Mouse (Mus musculus): ENCODE data around the gene Kirrel3. TPM values are rescaled to one million over a fixed set of nuclear protein-coding genes. Genes with fewer than 3 reads are reported as not detected.
A peak's percentile ranks its signal among the peaks of the same experiment; 100 is the strongest.

The Kirrel3 gene
- polyA plus RNA-seq, 1 experiment from 2014 or later = 1.3 TPM

- H3K9me3 ChIP-seq (replicated peaks) = no peaks in the 10 kb centered on the region
- H3K4me3 ChIP-seq = no peak overlapping the region
- peaks cover 2% of the 10 kb centered on the region; the same call in 1 of the 2 replicates for H3K4me1 ChIP-seq (replicated peaks)
- H3K36me3 ChIP-seq = no peaks in the 10 kb centered on the region
- H3K27ac ChIP-seq (ENCODE audit: poor library complexity, severe bottlenecking) = no peak overlapping the region
- peaks cover 9% of the 10 kb centered on the region; the same call in 1 of the 2 replicates for H3K27me3 ChIP-seq (replicated peaks)
- H3K9ac ChIP-seq = no peak overlapping the region
- no peak for ATAC-seq (ENCODE audit: insufficient number of reproducible peaks, low FRiP score)
- no peak overlapping the region for H3K4me2 ChIP-seq
Observed at GRCm38 (mm10) chr9:34947717-34948116, 462.0 kb downstream of the Kirrel3 start.

GRCm38 (mm10) chr9:34953420-34953819 lies 467.7 kb downstream of the Kirrel3 start:
- peak; percentile 60; the same call in 1 of the 2 replicates for ATAC-seq (ENCODE audit: insufficient number of reproducible peaks, low FRiP score)
- no peaks in the 10 kb centered on the region for H3K9me3 ChIP-seq (replicated peaks)

GRCm38 (mm10) chr9:34954212-34954611 lies 468.5 kb downstream of the Kirrel3 start:
- Histone ChIP-seq H3K9ac (no peak overlapping the region), H3K36me3 (no peaks in the 10 kb centered on the region), H3K27ac (ENCODE audit: poor library complexity, severe bottlenecking) (no peak overlapping the region), H3K27me3 (replicated peaks) (no peaks in the 10 kb centered on the region), H3K4me2 (no peak overlapping the region), H3K9me3 (replicated peaks) (no peaks in the 10 kb centered on the region), H3K4me1 (replicated peaks) (peaks cover 14% of the 10 kb centered on the region), H3K4me3 (no peak overlapping the region)
- no peak for ATAC-seq (ENCODE audit: insufficient number of reproducible peaks, low FRiP score)
- WGBS = 63% methylated on average over 5 of the region's 5 CpGs

More at GRCm38 (mm10) chr9:34953420-34953819, 467.7 kb downstream of the Kirrel3 start:
- H3K36me3 ChIP-seq = no peaks in the 10 kb centered on the region
- peak overlapping the region; percentile 40; the same call in 1 of the 2 replicates for H3K4me2 ChIP-seq
- H3K4me1 ChIP-seq (replicated peaks) = peaks cover 14% of the 10 kb centered on the region
- peak overlapping the region; percentile 46; the same call in 1 of the 2 replicates for H3K27ac ChIP-seq (ENCODE audit: poor library complexity, severe bottlenecking)
- WGBS = 35% methylated on average over 11 of the region's 11 CpGs
- H3K9ac ChIP-seq = no peak overlapping the region
- no peaks in the 10 kb centered on the region for H3K27me3 ChIP-seq (replicated peaks)
- H3K4me3 ChIP-seq = no peak overlapping the region

GRCm38 (mm10) chr9:34956512-34956911 lies 470.8 kb downstream of the Kirrel3 start:
- H3K4me2 ChIP-seq = no peak overlapping the region
- no peaks in the 10 kb centered on the region for H3K36me3 ChIP-seq
- H3K4me1 ChIP-seq (replicated peaks) = peaks cover 14% of the 10 kb centered on the region
- WGBS = 72% methylated on average over 3 of the region's 3 CpGs
- no peak for ATAC-seq (ENCODE audit: insufficient number of reproducible peaks, low FRiP score)
- no peaks in the 10 kb centered on the region for H3K9me3 ChIP-seq (replicated peaks)
- 0 out of 2 replicates have a peak, but pooled peaks cover 5% of the 10 kb centered on the region for H3K27me3 ChIP-seq (replicated peaks)
- H3K4me3 ChIP-seq = no peak overlapping the region
- H3K27ac ChIP-seq (ENCODE audit: poor library complexity, severe bottlenecking) = no peak overlapping the region
- H3K9ac ChIP-seq = no peak overlapping the region

- 76% methylated on average over 6 of the region's 6 CpGs for WGBS
- H3K9ac ChIP-seq = no peak overlapping the region
- H3K4me3 ChIP-seq = no peak overlapping the region
- no peaks in the 10 kb centered on the region for H3K36me3 ChIP-seq
- H3K9me3 ChIP-seq (replicated peaks) = no peaks in the 10 kb centered on the region
- 0 out of 2 replicates have a peak, but pooled peaks cover 5% of the 10 kb centered on the region for H3K27me3 ChIP-seq (replicated peaks)
- peaks cover 13% of the 10 kb centered on the region for H3K4me1 ChIP-seq (replicated peaks)
- H3K27ac ChIP-seq (ENCODE audit: poor library complexity, severe bottlenecking) = no peak overlapping the region
- H3K4me2 ChIP-seq = no peak overlapping the region
- ATAC-seq (ENCODE audit: insufficient number of reproducible peaks, low FRiP score) = no peak
Observed at GRCm38 (mm10) chr9:34957691-34958090, 472.0 kb downstream of the Kirrel3 start.

- Histone ChIP-seq H3K4me1 (replicated peaks) (peaks cover 7% of the 10 kb centered on the region), H3K4me3 (no peak overlapping the region), H3K9ac (no peak overlapping the region), H3K4me2 (no peak overlapping the region), H3K36me3 (no peaks in the 10 kb centered on the region), H3K9me3 (replicated peaks) (no peaks in the 10 kb centered on the region), H3K27ac (ENCODE audit: poor library complexity, severe bottlenecking) (no peak overlapping the region), H3K27me3 (replicated peaks) (0 out of 2 replicates have a peak, but pooled peaks cover 5% of the 10 kb centered on the region)
- WGBS = 75% methylated on average over 5 of the region's 5 CpGs
- ATAC-seq (ENCODE audit: insufficient number of reproducible peaks, low FRiP score) = no peak
Observed at GRCm38 (mm10) chr9:34958183-34958830, 472.6 kb downstream of the Kirrel3 start.

GRCm38 (mm10) chr9:34960736-34961135 lies 475.0 kb downstream of the Kirrel3 start:
- H3K4me1 ChIP-seq (replicated peaks) = no peaks in the 10 kb centered on the region
- WGBS = 57% methylated on average over 12 of the region's 12 CpGs
- H3K4me3 ChIP-seq = no peak overlapping the region
- no peak for ATAC-seq (ENCODE audit: insufficient number of reproducible peaks, low FRiP score)
- no peak overlapping the region for H3K4me2 ChIP-seq
- no peak overlapping the region for H3K27ac ChIP-seq (ENCODE audit: poor library complexity, severe bottlenecking)
- 0 out of 2 replicates have a peak, but pooled peaks cover 5% of the 10 kb centered on the region for H3K27me3 ChIP-seq (replicated peaks)
- H3K36me3 ChIP-seq = no peaks in the 10 kb centered on the region
- no peaks in the 10 kb centered on the region for H3K9me3 ChIP-seq (replicated peaks)
- H3K9ac ChIP-seq = no peak overlapping the region

- Histone ChIP-seq H3K9me3 (replicated peaks) (no peaks in the 10 kb centered on the region), H3K4me3 (no peak overlapping the region), H3K4me1 (replicated peaks) (no peaks in the 10 kb centered on the region), H3K9ac (no peak overlapping the region), H3K36me3 (no peaks in the 10 kb centered on the region), H3K4me2 (no peak overlapping the region), H3K27ac (ENCODE audit: poor library complexity, severe bottlenecking) (no peak overlapping the region), H3K27me3 (replicated peaks) (0 out of 2 replicates have a peak, but pooled peaks cover 5% of the 10 kb centered on the region)
- WGBS = 71% methylated on average over 14 of the region's 14 CpGs
- no peak for ATAC-seq (ENCODE audit: insufficient number of reproducible peaks, low FRiP score)
Observed at GRCm38 (mm10) chr9:34961171-34961570, 475.5 kb downstream of the Kirrel3 start.

GRCm38 (mm10) chr9:34962251-34962650 lies 476.6 kb downstream of the Kirrel3 start:
- H3K36me3 ChIP-seq = no peaks in the 10 kb centered on the region
- no peak overlapping the region for H3K9ac ChIP-seq
- H3K9me3 ChIP-seq (replicated peaks) = no peaks in the 10 kb centered on the region
- H3K4me2 ChIP-seq = no peak overlapping the region
- H3K4me3 ChIP-seq = no peak overlapping the region
- no peak for ATAC-seq (ENCODE audit: insufficient number of reproducible peaks, low FRiP score)
- H3K27me3 ChIP-seq (replicated peaks) = 0 out of 2 replicates have a peak, but pooled peaks cover 5% of the 10 kb centered on the region
- WGBS = 84% methylated on average over 4 of the region's 4 CpGs
- H3K27ac ChIP-seq (ENCODE audit: poor library complexity, severe bottlenecking) = no peak overlapping the region
- H3K4me1 ChIP-seq (replicated peaks) = no peaks in the 10 kb centered on the region

- no peaks in the 10 kb centered on the region for H3K9me3 ChIP-seq (replicated peaks)
- no peak overlapping the region for H3K4me3 ChIP-seq
- H3K4me1 ChIP-seq (replicated peaks) = no peaks in the 10 kb centered on the region
- H3K9ac ChIP-seq = no peak overlapping the region
- no peaks in the 10 kb centered on the region for H3K36me3 ChIP-seq
- H3K27ac ChIP-seq (ENCODE audit: poor library complexity, severe bottlenecking) = no peak overlapping the region
- H3K27me3 ChIP-seq (replicated peaks) = 0 out of 2 replicates have a peak, but pooled peaks cover 5% of the 10 kb centered on the region
- ATAC-seq (ENCODE audit: insufficient number of reproducible peaks, low FRiP score) = no peak
- WGBS = 74% methylated on average over 3 of the region's 3 CpGs
- no peak overlapping the region for H3K4me2 ChIP-seq
Observed at GRCm38 (mm10) chr9:34963593-34963992, 477.9 kb downstream of the Kirrel3 start.

GRCm38 (mm10) chr9:34964172-34965040 lies 478.7 kb downstream of the Kirrel3 start:
- Histone ChIP-seq H3K4me2 (no peak overlapping the region), H3K4me3 (no peak overlapping the region), H3K27me3 (replicated peaks) (0 out of 2 replicates have a peak, but pooled peaks cover 8% of the 10 kb centered on the region), H3K9ac (no peak overlapping the region), H3K4me1 (replicated peaks) (no peaks in the 10 kb centered on the region), H3K9me3 (replicated peaks) (no peaks in the 10 kb centered on the region), H3K27ac (ENCODE audit: poor library complexity, severe bottlenecking) (no peak overlapping the region), H3K36me3 (no peaks in the 10 kb centered on the region)
- WGBS = 71% methylated on average over 14 of the region's 14 CpGs
- ATAC-seq (ENCODE audit: insufficient number of reproducible peaks, low FRiP score) = no peak

Measured in heart, embryonic 12.5 days (tissue).